In the genomic region with DNA sequence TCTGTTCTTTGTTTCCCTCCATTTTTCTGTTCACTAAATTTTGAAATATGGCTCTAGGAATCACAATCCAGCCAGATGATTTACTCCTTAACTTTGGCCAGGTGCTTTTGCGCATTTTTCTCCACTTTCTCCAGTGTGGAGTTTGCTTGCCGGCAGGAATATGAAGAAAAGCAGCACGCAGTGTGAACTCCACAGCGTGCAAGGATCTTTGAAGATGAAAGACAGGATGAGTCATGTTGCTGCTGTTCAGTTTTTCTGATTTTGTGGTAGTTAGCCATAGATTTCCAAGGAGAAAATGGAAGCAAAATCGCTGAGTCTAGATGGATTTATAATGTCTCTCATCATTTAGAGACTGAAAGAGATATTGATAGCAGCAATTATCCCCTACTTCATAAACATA, we compare ENCODE assay signal across 24 mouse cellular contexts.
"Had no signal": no experiment of that assay in that cellular context is flagged by ENCODE, and none has a peak within 500 bp of the region (broad histone marks: within the 10 kb centered on the region; RNA-seq: fewer than 3 reads in every experiment).

No protein-coding gene starts in this region.

- H3K27ac ChIP-seq: gastrocnemius, adult 2 months; heart, adult 2 months; heart, embryonic 13.5 days; heart, embryonic 15.5 days; hindbrain, embryonic 10.5 days; hindbrain, embryonic 12.5 days; hindbrain, embryonic 14.5 days; intestine, embryonic 15.5 days; limb, embryonic 10.5 days; limb, embryonic 12.5 days; liver, embryonic 13.5 days; liver, embryonic 15.5 days had no signal

- DNase-seq: gastrocnemius, adult 2 months; gastrocnemius, postnatal 10 days; gastrocnemius, postnatal 25 days; heart, adult 2 months; heart, postnatal 4 days; kidney, adult 18-20 months; kidney, adult 8-10 months; kidney, postnatal 10 days; kidney, postnatal 25 days; kidney, postnatal 4 days; liver; liver, embryonic 13.5 days had no signal

- ATAC-seq: hindbrain, embryonic 16.5 days; inflammation-experienced regulatory T-cells, adult 6 months; intestine, embryonic 15.5 days; intestine, postnatal 0 days had no signal

- H3K4me3 ChIP-seq: gastrocnemius, adult 2 months; heart, adult 2 months; heart, embryonic 13.5 days; heart, embryonic 15.5 days; hindbrain, embryonic 10.5 days; hindbrain, embryonic 12.5 days; intestine, embryonic 15.5 days; limb, embryonic 10.5 days; limb, embryonic 12.5 days; liver, embryonic 13.5 days; liver, embryonic 15.5 days had no signal
